Mouse (Mus musculus): Measurements from ENCODE around the gene Pm20d1. TPM values are rescaled to one million over a fixed set of nuclear protein-coding genes. Genes with fewer than 3 reads are reported as not detected.
A peak's percentile ranks its signal among the peaks of the same experiment; 100 is the strongest.

The Pm20d1 gene
- 0.26 and 0.41 TPM in 2 replicates for polyA plus RNA-seq (2015; fragmentation: Nextera tagmentation; extraction: Ambion mirVana)

DNA sequence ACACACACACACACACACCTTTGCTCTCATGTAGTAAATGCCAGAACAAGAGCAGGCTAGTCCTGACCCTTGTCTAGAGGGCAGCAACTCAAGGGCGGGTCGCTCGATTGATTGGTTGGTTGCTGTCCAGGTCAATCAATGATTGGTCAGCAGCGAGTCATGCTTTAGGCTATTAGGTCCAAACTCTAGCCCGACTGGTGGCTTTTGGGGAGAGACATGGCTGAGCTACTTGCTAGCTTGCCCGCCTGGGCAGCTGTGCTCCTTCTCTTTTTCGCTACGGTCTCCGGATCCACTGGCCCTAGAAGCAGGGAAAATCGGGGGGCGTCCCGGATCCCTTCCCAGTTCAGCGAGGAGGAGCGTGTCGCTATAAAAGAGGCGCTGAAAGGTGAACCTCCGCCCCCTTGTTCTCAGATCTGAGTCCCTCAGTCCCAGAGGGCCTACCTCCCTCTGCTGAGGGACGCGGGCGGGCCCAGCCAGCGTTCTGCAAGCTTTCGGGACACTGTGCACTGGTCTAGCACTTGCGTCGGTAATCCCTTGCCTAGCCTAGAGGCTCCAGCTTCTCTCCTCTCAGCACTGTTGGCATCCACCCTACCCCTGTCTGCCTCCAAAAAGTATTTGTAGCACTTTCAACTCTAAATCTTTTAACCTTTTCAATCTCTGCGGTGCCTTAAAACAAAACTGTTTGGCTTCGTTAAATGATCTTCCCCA, at the start of gene Pm20d1:
Gene Pm20d1, plus strand, starts transcription at position 180 of the 708 bp plus-strand sequence.
- H3K4me1 ChIP-seq (replicated peaks) = no peaks in the 10 kb centered on the region; the same call in 1 of the 2 replicates
- H3K4me2 ChIP-seq = peak within 1 kb of the TSS; percentile 55
- peak within 1 kb of the TSS; percentile 27 for H3K4me3 ChIP-seq
- no peaks in the 10 kb centered on the region for H3K36me3 ChIP-seq
- H3K27me3 ChIP-seq = no peaks in the 10 kb centered on the region
- no peaks in the 10 kb centered on the region for H3K9me3 ChIP-seq
- H3K9ac ChIP-seq = no peak within 1 kb of the TSS
- WGBS = 9% methylated on average over 26 of the region's 26 CpGs
- ATAC-seq (ENCODE audit: low FRiP score, low read depth) = 0 out of 2 replicates have a peak, but pooled peaks have one; percentile 27
- no peak within 1 kb of the TSS for H3K27ac ChIP-seq (replicated peaks)

GRCm38 (mm10) chr1:131747761-131748160, 49.4 kb upstream of the Pm20d1 start:
- Histone ChIP-seq H3K36me3 (no peaks in the 10 kb centered on the region), H3K4me2 (no peak overlapping the region), H3K27me3 (no peaks in the 10 kb centered on the region), H3K4me1 (replicated peaks) (peaks cover 7% of the 10 kb centered on the region; the same call in 1 of the 2 replicates), H3K27ac (replicated peaks) (no peak overlapping the region), H3K9me3 (no peaks in the 10 kb centered on the region), H3K9ac (no peak overlapping the region), H3K4me3 (no peak overlapping the region)
- WGBS = 64% methylated on average over 2 of the region's 2 CpGs
- ATAC-seq (ENCODE audit: low FRiP score, low read depth) = no peak

DNA sequence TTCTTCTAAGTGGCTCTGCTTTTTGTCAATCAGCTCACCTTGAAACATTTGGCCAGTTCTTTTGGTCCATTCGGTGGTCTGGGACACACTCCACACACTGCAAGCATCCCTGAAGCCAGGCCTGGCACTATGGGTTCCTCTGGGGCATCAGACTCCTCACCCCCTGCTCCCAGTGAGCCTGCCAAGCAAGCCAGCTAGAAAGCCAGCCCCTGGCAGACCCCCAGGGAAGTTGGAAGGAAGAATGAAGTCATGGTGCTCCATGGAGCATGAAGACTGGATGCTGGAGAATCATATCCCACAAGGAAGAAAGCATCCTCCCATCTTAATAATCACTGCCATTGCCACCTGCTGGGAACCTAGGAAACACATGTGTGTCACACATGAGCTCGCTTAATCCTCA, 48.5 kb upstream of the Pm20d1 start:
- H3K9me3 ChIP-seq = no peaks in the 10 kb centered on the region
- no peak overlapping the region for H3K27ac ChIP-seq (replicated peaks)
- no peaks in the 10 kb centered on the region for H3K27me3 ChIP-seq
- no peak overlapping the region for H3K9ac ChIP-seq
- peaks cover 7% of the 10 kb centered on the region; the same call in 1 of the 2 replicates for H3K4me1 ChIP-seq (replicated peaks)
- ATAC-seq (ENCODE audit: low FRiP score, low read depth) = no peak
- no peaks in the 10 kb centered on the region for H3K36me3 ChIP-seq
- WGBS = 78% methylated on average over 2 of the region's 2 CpGs
- H3K4me2 ChIP-seq = no peak overlapping the region
- H3K4me3 ChIP-seq = no peak overlapping the region

GRCm38 (mm10) chr1:131749706-131750545, 47.3 kb upstream of the Pm20d1 start:
- no peaks in the 10 kb centered on the region for H3K9me3 ChIP-seq
- no peak overlapping the region for H3K4me2 ChIP-seq
- H3K27ac ChIP-seq (replicated peaks) = no peak overlapping the region
- 83% methylated on average over 15 of the region's 15 CpGs for WGBS
- H3K4me1 ChIP-seq (replicated peaks) = peaks cover 7% of the 10 kb centered on the region; the same call in 1 of the 2 replicates
- no peak for ATAC-seq (ENCODE audit: low FRiP score, low read depth)
- no peaks in the 10 kb centered on the region for H3K36me3 ChIP-seq
- no peaks in the 10 kb centered on the region for H3K27me3 ChIP-seq
- no peak overlapping the region for H3K9ac ChIP-seq
- H3K4me3 ChIP-seq = no peak overlapping the region

GRCm38 (mm10) chr1:131751181-131751890, 45.8 kb upstream of the Pm20d1 start:
- H3K9ac ChIP-seq = no peak overlapping the region
- no peak overlapping the region for H3K27ac ChIP-seq (replicated peaks)
- H3K4me1 ChIP-seq (replicated peaks) = peaks cover 7% of the 10 kb centered on the region; the same call in 1 of the 2 replicates
- no peak for ATAC-seq (ENCODE audit: low FRiP score, low read depth)
- no peak overlapping the region for H3K4me3 ChIP-seq
- H3K4me2 ChIP-seq = no peak overlapping the region
- no peaks in the 10 kb centered on the region for H3K9me3 ChIP-seq
- H3K36me3 ChIP-seq = no peaks in the 10 kb centered on the region
- H3K27me3 ChIP-seq = no peaks in the 10 kb centered on the region
- WGBS = 78% methylated on average over 3 of the region's 3 CpGs

- Histone ChIP-seq H3K27ac (replicated peaks) (no peak overlapping the region), H3K4me1 (replicated peaks) (peaks cover 7% of the 10 kb centered on the region; the same call in 1 of the 2 replicates), H3K9ac (no peak overlapping the region), H3K4me3 (no peak overlapping the region), H3K27me3 (no peaks in the 10 kb centered on the region), H3K36me3 (no peaks in the 10 kb centered on the region), H3K4me2 (no peak overlapping the region), H3K9me3 (no peaks in the 10 kb centered on the region)
- 50% methylated on average over 10 of the region's 10 CpGs for WGBS
- ATAC-seq (ENCODE audit: low FRiP score, low read depth) = no peak
Measured at GRCm38 (mm10) chr1:131751891-131752311, 45.3 kb upstream of the Pm20d1 start.

DNA sequence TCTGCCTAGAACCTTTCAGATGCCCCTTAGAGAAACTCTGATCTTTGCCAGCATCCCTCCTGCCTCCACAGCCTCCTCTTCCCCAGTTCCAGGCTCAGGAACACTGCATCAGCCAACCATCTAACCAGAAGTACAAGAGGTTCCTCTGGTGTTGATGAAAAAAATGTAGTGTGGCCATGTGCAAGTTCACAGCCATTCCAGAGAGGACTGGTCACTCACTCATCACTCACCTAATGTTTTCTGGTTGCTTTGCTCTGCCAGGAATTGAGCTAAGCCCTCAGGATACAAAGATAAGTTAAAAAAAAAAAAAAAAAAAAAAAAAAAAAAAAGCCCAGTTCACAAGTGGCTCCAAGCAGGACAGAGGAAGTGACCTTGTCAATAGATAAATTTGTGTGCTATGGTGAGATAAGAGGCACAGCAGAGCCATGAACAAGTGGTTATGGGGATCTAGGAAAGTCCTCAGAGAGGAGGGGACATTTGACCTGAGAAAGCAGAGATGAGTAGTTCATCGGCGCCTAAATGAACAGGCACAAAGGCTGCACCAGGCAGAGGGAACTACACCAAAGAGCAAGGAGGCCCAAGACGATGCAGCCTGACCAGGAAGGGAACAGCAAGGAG, 42.9 kb upstream of the Pm20d1 start:
- 74% methylated on average over 3 of the region's 3 CpGs for WGBS
- no peak overlapping the region for H3K4me3 ChIP-seq

DNA sequence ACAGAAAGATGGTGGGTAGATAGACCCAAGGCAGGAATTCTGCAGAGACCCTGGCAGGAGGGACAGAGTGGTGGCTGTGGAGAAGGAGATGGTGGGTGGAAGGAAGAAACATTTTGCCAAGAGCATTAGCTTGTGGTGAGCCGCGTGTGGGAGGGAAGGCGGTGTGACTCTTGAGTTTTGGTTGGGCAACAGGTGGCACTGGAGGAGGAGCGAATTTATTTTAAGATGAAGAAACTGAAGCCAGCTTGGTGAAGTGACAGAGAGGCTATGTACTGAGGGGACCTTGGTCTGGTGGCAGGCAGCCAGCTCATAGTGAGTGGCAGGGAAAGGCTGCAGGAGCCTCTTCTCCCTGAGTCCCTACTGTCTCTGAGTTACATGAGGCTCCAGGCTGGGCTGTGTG, 42.3 kb upstream of the Pm20d1 start:
- WGBS = 88% methylated on average over 4 of the region's 4 CpGs

More for the DNA sequence above, 42.9 kb upstream of the Pm20d1 start:
- Histone ChIP-seq H3K9ac (no peak overlapping the region), H3K4me1 (replicated peaks) (peaks cover 7% of the 10 kb centered on the region; the same call in 1 of the 2 replicates), H3K27me3 (no peaks in the 10 kb centered on the region), H3K36me3 (no peaks in the 10 kb centered on the region), H3K9me3 (no peaks in the 10 kb centered on the region), H3K4me2 (no peak overlapping the region), H3K27ac (replicated peaks) (no peak overlapping the region)
- ATAC-seq (ENCODE audit: low FRiP score, low read depth) = no peak

DNA sequence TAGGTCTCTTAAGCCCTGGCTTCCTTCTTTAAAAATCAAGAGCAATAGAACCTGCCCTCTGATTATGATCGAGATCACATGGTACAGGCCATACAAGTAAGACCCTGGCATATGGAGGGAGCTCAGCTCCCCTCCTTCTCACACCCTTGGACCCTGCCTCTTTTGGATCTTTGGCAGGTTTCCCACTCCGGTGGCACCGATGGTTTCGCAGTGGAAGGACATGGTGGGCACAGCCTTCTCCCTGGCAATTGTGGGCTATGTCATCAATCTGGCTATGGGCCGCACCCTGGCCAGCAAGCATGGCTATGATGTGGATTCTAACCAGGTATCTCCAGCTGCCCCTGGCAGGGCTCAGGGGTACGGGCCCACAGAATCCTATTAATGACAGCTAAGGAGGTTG, 40.0 kb upstream of the Pm20d1 start:
- no peak overlapping the region for H3K9ac ChIP-seq
- no peak overlapping the region for H3K4me3 ChIP-seq
- H3K9me3 ChIP-seq = no peaks in the 10 kb centered on the region
- ATAC-seq (ENCODE audit: low FRiP score, low read depth) = no peak
- H3K4me1 ChIP-seq (replicated peaks) = no peaks in the 10 kb centered on the region
- H3K36me3 ChIP-seq = no peaks in the 10 kb centered on the region
- H3K27ac ChIP-seq (replicated peaks) = no peak overlapping the region
- WGBS = 86% methylated on average over 6 of the region's 6 CpGs
- no peak overlapping the region for H3K4me2 ChIP-seq
- H3K27me3 ChIP-seq = no peaks in the 10 kb centered on the region

More for the DNA sequence above, 42.3 kb upstream of the Pm20d1 start:
- no peak overlapping the region for H3K27ac ChIP-seq (replicated peaks)
- no peaks in the 10 kb centered on the region for H3K27me3 ChIP-seq
- H3K9ac ChIP-seq = no peak overlapping the region
- ATAC-seq (ENCODE audit: low FRiP score, low read depth) = no peak
- H3K4me1 ChIP-seq (replicated peaks) = peaks cover 7% of the 10 kb centered on the region; the same call in 1 of the 2 replicates
- H3K4me2 ChIP-seq = no peak overlapping the region
- no peaks in the 10 kb centered on the region for H3K9me3 ChIP-seq
- no peaks in the 10 kb centered on the region for H3K36me3 ChIP-seq
- no peak overlapping the region for H3K4me3 ChIP-seq

DNA sequence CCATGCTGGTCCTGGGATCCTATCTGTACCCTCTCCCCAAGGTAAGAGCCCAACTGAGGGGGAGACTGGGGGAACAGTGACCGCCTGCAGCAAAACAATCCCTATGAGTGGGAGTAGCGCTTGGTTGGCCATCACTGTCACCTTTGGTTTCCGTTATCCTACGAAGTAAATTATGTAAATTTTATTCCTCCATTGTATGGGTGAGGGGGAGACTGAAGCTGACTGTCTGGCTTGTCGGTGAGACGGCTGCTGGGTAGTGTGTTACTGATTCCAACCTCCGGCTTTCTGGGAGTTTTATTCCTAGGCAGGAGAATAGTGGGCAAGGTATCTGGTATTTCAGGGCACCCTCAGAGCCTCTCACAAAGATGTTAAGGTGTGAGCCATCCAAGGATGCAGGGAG, 38.4 kb upstream of the Pm20d1 start:
- Histone ChIP-seq H3K9ac (no peak overlapping the region), H3K9me3 (no peaks in the 10 kb centered on the region), H3K4me1 (replicated peaks) (no peaks in the 10 kb centered on the region), H3K36me3 (no peaks in the 10 kb centered on the region), H3K4me2 (no peak overlapping the region), H3K27me3 (no peaks in the 10 kb centered on the region), H3K27ac (replicated peaks) (no peak overlapping the region), H3K4me3 (no peak overlapping the region)
- no peak for ATAC-seq (ENCODE audit: low FRiP score, low read depth)
- WGBS = 32% methylated on average over 7 of the region's 7 CpGs

- Histone ChIP-seq H3K36me3 (no peaks in the 10 kb centered on the region), H3K4me1 (replicated peaks) (no peaks in the 10 kb centered on the region), H3K9me3 (no peaks in the 10 kb centered on the region), H3K4me3 (no peak overlapping the region), H3K9ac (no peak overlapping the region), H3K4me2 (no peak overlapping the region), H3K27me3 (no peaks in the 10 kb centered on the region), H3K27ac (replicated peaks) (no peak overlapping the region)
- no peak for ATAC-seq (ENCODE audit: low FRiP score, low read depth)
- WGBS = 69% methylated on average over 9 of the region's 9 CpGs
Measured at GRCm38 (mm10) chr1:131759667-131760427, 37.3 kb upstream of the Pm20d1 start.
